Mouse (Mus musculus) B cell, adult 2 months (primary cell): ENCODE data around the gene Gcc1.

ENCODE experiments used
- DNase-seq, 2 experiments: peaks; one replicate each; pipeline ENCODE4 v3.0.0; 2022

The Gcc1 gene

DNA sequence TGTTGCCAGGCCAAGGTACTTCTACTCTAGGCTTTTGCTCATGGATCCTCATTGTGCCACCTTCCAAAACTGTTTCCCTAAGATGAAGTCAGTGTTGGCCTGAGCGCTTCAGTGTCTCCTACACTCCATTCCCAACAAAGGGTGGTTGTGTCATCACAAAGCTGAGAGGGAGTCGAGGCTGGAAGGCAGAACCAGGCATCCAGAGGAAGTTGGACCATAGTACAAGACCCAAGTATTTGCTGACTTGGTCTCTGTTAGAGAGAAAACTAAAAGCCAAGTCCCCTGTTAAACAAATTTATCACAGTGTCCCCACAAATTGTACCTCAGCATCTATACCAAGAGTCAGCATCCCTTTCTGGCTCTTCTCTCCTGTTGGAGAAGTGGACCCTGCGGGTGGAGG lies at the start of gene Gcc1:
Gcc1 (minus strand) TSS at position 101 of the 400 bp plus-strand sequence.
- no peak for DNase-seq

DNA sequence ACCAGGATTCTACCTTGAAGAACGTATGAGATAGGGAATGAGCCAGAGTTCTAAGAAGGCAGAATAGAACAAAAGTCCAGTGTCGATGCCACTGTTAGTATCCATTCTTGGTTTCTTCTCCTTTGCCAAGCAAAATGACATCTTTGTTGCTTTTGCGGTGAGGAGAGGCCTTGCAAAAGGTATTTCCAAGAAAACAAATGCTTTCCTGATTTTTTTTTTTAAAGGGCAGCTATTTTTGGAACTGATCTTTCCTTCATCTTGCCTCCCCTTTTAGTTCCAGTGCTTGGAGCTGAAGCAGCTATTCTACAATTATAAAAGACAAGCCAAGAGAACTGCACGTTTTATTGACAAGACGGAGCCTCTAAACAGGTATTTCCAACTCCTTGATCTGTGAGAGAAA lies 46.6 kb upstream of the Gcc1 start, which contains the start of gene Snd1:
Snd1 (plus strand) TSS at position 301 of the 400 bp plus-strand sequence.
- no peak for DNase-seq

DNA sequence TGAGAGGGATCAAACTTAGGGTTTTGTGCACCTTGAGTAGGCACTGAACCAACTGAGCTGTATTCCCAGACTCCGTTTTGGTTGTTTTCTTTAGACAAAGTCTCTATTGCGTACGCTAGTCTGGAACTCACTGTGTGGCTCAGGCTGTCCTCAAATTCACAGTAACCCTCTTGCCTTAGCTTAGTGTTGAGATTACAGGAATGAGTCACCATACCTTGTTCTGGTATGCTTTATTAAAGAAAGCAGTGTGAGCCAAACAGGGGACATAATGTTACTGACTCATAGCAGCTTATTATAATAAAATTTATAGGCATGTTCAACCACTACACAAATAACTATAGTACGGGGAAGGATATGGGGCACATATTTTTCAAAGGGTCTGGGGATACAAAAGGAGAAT lies 46.0 kb upstream of the Gcc1 start:
- DNase-seq, result no peak

DNA sequence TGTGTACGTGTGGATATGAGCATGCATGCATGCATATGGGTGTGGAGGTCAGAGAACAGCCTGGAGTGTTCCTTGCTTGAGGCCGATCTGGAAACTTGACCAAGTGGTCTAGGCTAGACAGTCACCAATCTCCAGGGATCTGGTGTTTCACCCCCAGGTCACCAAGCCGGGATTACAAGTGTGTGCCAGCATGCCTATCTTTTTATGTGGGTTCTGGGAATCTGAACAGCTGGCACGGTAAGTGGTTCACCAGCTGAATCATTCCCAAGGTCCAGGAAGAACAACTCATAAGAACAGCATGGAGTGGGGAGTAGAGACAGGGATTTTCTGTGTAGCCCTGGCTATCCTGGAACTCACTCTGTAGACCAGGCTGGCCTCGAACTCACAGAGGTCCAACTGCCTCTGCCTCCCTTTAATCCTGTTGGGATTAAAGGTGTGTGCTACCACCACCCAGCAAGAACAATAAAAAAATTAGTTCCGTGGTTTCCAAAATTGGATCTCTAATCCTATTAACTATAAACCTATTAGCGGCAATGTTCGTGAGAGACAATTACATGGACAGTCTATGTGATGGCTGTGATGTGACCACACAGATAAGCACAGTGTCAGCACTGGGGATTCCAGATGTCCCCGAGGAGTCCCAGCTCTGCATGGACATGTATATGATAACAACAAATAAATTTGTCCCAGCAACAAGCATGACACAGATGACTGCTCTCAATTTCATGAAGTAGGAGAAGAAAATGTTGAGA lies 43.3 kb upstream of the Gcc1 start:
- DNase-seq, result no peak

DNA sequence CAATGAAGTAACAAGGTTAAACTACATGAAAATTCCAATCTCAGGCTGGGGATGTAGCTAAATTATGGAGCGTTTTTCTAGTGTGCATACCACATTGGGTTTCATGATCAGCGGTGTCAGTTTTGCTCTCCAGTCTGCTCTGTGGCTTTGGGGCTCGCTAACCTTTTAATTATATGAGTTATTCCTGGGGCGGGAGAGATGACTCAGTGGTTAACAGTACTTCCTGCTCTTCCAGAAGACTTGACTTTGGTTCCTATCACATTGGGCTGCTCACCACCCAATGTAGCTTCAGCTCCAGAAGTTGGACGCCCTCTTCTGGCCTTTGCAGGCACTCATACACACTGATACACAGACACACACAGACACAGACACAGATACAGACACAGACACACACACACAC lies 42.4 kb upstream of the Gcc1 start:
- no peak for DNase-seq

DNA sequence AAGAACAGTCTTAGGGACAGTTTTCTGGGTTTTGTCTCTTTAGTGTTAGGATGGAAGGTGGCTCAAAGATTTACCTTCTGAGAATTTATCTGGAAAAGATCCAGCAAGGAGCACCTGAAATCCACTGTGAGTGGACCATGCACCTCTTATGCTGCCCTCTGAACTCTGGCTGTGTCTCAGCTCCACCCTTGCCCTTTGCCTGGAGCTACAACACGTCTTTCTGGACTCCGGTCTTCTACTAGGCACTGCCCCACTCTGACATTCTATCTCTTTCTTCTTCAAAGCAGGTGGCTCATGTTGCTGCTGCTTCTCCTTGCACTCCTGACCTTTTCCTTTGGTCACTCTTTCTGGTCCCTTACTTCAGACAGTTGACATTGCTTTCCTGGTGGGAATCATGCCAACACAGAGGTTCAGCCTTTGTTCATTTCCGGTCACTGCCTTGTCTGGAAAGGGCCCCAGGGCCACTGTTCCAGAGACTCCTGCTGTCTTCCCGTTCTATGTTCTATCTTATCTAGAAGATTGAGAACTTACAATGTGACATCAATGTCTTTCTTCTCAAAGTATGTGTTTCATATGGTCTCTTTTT lies 41.9 kb upstream of the Gcc1 start:
- DNase-seq, result no peak

DNA sequence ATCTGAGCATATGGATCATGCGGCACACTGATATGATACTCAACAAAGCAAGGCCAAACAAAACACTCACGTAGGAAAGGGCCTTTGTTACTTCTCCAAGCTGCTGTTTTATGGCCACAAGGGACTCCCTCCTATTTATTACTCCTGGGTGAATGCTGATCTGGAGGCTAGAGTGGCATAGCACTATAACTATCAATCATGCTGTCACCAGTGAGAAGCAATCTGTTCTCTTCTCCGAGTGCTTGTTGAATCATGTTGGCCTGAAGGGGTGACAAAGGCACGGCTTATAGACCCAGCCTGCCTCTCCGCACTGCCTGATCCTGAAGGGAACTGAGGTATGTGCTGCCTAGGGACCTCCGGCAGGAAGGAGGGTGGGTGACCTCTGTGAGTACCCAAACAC lies 36.4 kb upstream of the Gcc1 start:
- no peak for DNase-seq

DNA sequence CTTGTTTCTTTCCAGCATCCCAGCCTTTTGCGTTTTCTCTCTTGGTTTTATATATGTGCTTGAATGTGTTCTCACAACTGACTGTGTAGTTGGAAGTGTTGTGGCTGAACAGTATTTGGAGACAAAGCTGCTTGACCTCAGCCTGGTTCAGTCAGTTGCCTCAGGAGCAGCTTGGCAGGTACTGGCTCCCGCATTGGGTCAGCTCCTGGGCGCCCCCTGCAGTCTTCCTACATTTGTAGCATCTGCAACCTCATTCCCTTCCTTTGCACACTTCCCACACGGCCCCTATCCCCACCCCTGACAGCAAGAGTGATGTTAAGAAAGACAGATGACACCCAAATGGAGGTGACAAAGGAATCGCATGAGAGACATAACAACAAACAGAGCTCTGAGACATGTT lies 32.3 kb upstream of the Gcc1 start:
- peak; percentile 35 to 37 for DNase-seq

DNA sequence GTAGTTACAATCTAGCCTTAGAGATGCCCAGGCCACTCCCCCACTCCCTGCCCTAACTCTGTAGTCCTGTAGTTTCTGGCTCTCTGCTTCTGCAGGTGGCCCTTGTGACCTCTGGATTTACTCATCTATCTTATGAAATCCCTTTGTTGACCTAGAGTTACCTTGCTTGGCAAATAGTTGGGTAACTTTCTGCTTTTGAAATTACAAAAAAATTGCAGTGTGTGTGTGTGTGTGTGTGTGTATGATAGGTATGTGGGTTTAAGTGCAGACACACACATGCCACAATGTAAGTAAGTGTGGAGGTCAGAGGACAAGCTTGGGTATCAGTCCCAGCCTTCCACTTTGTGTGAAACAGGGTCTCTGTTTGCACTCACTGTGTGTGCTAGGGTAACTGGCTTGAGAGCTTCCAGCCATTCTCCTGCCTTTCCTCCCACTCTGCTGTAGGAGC lies 31.1 kb upstream of the Gcc1 start:
- no peak for DNase-seq

DNA sequence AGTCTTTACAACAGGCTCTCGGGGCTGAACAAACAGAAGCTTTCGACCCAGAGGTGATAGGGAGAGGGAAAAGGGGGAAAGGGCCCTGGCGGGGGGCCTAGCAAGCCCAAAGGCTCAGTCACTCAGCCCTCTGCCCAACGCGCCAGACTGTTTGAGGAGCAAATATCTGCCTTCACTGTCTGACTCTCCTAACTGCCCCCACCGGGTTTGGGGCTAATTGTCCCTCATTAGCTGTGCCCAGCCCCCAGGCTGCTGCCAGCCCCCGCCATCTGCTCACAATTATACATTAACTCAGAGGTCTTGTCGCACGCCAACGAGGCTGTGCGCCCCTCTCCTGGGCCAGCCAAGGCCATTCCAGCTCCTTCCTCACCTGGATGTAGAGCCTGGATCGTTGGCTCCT lies 22.8 kb upstream of the Gcc1 start:
- DNase-seq, result no peak

DNA sequence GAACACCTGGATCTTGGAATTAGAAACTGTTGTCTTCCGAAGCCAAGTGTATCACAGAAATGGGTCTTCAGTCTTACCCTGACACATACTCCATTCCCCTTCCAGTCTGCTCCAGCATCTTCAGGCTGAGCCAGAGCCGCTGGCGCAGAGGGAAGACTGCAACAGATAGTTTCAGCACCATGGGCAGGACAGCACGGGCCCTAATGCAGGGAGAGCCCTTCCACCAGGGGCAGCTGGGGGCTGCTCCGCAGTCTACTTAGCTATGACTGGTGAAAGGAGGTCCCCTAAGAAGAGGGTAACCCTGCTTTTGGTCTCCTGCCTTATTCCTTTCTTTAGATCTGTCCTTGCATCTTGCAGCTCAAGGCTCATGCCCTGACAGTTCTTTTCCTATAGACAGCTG lies 22.3 kb upstream of the Gcc1 start:
- DNase-seq, result no peak

DNA sequence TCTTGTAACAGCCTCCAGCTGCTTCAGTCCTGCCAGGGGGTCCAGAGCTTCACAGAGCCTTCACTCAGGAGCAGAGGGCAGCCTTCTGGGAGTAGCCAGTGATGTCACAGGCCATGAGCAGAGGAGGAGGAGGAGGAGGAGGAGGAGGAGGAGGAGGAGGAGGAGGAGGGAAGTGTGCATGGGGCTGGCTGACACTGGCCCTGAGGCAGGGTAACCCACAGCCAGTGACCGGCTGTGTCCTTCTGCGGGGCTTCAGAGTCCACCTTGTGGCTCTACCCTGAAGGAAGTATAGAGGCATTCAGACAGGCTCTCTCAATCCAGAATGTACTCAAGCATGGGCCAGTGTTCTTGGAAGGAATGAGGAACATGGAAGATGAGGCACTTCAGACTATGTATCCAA lies 21.1 kb upstream of the Gcc1 start, which contains the start of gene Pax4:
Pax4 (minus strand) TSS at position 101 of the 400 bp plus-strand sequence.
- no peak for DNase-seq

DNA sequence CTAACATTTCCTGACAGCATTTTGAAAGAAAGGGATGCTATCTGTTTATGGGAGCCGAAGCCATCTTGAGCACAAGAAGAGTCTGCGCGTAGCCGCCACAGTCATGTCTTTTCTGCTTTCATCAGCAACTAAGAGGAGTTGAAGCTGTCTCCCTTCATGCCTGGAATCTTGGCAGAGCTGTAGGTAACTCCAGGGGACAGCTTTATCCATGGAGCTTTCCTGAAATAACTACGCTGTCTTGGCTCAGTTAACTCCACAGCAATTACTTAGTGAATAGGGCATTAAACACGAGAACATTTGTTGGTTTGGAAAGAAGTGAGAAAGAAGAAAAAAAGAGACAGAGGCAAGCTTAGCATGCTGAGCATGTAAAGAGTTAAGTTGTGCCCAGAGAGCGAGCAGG lies 19.7 kb upstream of the Gcc1 start:
- DNase-seq, result no peak

DNA sequence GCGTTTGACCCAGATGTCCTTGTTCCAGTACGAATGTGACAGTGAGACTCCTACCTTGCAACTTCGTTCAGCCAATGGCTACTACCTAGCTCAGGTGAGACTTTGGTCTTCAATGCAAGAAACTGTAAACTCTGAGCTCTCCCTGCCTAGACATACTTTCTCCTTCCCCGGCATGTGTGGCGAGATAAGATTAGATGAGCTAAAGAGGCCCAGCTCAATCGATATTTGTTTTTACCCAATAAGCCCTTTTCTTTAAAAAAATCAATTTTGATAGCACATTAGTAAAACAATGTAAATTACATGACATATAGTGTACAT lies 3.3 kb upstream of the Gcc1 start:
- DNase-seq, result no peak

DNA sequence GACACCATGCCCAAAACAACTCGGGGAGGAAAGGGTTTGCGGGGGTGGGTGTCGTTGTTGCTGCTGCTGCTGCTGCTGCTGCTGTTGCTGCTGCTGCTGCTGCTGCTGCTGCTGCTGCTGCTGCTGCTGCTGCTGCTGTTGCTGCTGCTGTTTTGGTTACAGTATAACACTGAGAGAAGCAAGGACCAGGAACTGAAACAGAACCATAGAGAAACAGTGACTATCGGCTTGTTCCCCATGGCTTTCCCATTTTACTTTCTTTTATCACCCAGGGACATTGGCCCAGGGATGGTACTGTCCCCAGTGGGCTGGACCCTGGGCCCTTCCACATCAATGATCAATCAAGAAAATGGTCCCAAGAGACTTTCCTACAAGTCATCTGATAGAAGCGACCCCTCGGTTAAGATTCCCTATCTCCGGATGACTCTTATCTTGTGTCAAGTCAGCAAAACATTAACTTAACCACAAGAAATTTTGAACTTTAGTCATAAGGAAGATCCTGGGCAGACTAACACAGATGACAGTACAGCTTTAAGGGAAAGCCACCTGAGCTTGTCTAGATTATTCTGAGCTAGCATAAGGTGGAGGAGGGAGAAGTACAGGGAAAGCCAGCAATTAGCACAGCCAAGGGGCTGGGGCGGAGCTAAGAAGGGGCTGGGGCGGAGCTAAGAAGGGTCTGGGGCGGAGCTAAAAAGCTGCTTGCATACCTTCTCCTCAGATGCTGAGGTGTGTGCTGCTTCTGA lies 2.8 kb upstream of the Gcc1 start:
- DNase-seq, result no peak

DNA sequence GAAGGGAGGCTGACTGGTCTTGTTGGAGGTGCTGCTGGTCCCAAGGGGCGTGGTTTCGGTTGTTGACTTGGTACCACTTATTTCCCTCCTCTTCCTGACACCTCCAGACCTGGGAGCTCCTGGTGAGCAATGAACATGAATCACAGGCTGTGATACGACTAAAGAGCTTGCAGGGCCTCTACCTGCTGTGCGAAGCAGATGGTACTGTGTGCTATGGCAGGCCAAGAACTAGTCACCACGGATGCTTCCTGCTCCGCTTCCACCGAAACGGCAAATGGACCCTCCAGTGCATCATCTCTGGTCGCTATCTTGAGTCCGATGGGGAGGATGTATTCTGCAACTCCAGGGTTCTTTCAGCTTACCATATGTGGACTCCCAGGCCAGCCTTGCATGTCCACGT lies 1.7 kb upstream of the Gcc1 start:
- DNase-seq, result no peak

DNA sequence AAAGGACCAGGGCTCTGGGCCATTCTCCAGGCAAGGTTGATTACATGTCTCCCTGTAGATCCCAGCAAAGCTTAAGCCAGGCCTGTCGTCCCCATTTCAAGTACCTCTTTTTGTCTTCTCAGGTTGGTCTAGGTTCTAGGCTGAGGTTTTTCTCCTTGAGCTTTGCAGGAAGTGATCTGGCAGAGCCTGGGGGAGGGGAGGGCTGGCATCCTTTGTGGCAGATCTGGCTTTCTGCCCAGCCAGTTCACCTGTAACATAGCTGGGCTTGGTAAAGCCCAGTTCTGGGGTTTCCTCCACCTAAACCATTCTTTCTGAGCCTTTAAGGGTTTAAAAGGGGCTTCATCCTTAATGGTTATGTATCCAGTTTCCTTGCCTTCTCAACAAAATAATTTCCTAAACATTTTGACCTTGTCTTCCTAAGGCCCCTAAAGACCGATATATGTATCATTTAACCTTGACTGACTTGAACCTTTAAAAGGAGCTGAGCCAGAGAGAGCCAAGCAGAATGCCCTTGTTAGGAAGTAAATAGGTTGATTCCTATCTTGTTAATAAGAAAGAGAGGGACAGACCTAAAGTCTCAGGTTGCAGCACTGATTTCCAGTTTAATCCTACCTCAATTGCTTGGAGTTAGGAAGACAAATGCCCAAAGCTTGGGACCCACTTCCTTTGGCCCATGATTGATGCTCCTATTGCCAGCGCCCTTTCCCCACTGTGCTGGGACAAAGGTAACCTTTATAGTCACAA lies 922 bp downstream of the Gcc1 start, which contains the start of gene Fscn3:
Fscn3 (plus strand) TSS at position 694 of the 744 bp plus-strand sequence.
- DNase-seq, result no peak

DNA sequence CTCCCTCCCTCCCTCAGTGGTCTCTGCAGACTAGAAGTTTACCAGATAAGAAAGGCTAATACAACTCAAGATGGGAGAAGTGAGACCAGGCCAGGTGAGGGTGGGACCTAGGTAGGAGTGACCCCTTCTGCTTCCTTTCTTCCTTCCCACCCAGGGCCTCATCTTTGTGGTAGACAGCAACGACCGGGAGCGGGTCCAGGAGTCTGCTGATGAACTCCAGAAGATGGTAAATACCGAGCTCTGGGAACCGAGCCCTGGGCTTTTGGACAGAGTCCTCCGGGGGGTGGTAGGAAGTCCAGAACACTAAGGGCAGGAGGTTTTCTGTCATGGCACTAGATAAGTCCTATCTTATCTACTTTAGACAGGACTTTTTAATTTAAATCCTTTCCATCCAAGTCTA lies 3.2 kb downstream of the Gcc1 start:
- no peak for DNase-seq

DNA sequence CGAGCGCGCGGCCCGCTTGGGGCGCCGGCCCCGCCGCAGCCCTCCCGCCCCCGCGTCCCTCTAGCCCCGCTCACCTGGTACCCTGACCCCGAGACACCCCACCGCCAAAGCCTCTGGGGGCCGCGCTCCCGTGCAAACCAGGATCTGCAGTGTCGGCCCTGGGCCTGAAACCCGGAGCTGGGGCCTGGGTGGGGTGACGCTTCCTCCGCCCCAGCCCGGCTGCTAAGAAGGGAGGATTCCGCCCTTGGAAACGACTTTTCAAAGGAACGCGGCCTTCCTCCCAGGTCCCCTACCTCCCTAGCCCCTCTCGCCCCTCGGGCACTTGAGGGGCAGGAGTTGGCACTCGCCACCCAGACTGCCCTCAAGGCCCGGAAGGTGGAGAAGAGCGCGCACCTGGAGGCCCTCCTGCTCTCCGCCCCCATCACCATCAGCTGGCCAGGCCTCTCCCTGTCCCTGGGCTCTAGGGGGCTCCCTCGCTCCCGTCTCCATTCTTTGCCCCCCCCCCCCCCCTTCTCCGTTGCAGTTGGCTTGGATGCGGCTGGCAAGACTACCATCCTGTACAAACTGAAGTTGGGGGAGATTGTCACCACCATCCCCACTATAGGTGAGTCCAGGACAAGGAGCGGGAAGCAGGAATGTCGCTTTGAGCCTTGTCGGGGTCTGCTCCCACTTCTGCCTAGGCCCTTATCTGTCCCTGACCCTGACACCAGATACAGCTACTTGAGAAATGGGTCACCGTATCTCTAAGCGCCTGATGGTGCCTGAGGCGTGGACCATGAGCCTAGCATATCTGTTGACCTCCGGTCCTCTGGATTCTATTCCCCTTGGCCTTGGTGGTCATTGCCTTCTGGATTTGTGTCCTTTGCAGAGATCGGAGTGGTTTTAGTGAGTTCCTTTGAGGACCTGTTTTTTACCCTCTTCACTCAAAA lies 4.2 kb downstream of the Gcc1 start:
- peak in 1 of 2 experiments; percentile 45 for DNase-seq

DNA sequence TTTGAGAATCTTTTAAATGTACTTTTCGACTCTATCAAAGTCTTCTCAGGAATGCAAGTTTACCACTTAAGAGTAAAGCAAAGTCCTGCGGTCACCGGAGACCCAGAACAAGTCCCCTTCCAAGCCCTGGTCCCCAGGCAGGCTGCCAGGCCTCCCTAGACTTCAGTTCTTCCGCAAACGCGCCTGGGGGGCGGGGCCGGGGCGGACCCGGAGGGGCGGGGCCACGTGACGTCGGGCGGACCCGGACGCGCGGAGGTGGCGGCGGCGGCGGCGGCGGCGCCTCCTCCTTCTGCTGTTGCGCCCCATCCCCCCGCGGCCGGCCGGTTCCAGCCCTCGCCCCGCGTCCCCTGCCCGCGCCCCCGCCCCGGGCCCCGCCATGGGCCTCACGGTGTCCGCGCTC lies 4.9 kb downstream of the Gcc1 start, which contains the start of gene Arf5:
Arf5 (plus strand) TSS at position 248 of the 400 bp plus-strand sequence.
- DNase-seq, result peak; percentile 98

DNA sequence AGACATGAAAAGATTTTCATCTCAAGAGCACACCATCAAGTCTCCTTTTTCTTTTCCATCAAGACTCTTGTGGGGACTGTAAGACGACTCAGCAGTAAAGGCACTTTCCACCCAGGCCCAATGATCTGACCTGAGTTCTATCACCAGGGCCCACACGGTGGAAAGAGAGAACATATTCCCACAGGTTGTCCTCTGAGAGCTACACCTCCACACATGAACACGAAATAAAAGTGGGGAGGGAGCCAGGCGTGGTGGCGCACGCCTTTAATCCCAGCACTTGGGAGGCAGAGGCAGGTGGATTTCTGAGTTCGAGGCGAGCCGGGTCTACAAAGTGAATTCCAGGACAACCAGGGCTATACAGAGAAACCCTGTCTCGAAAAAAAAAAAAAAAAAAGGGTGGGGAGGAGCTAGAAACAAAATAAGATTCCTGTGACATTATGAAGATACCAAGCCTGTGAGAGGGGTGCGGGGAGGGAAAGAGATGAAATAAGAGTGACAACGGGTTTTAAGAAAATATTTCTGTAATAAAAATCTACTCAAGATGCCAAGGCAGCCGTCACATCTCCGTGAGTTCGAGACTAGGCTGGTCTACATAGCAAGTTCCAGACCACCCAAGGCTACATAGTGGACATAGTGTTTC lies 5.4 kb downstream of the Gcc1 start:
- DNase-seq, result no peak
